Mouse (Mus musculus) embryonic facial prominence, embryonic 10.5 days (tissue): Measurements from ENCODE around the gene Dkkl1. TPM values are rescaled to one million over a fixed set of nuclear protein-coding genes. Genes with fewer than 3 reads are reported as not detected.
A peak's percentile ranks its signal among the peaks of the same experiment; 100 is the strongest.

Experiments
- DNase-seq: peaks from one replicate; pipeline ENCODE4 v3.0.0-alpha.2; 2017; ENCODE audit warnings: low spot score
- H3K27ac ChIP-seq: fragments of 300-500 bp; sonication (generic); replicated peaks from 2 replicates; pipeline ENCODE4 v1.5.1; 2016; ENCODE audit warnings: mild to moderate bottlenecking
- H3K27me3 ChIP-seq: fragments of 300-500 bp; sonication (generic); replicated peaks from 2 replicates; pipeline ENCODE4 v1.6.1; 2016; ENCODE audit warnings: low read depth, mild to moderate bottlenecking; ENCODE audit not compliant: poor library complexity, severe bottlenecking
- H3K36me3 ChIP-seq: fragments of 300-500 bp; sonication (generic); replicated peaks from 2 replicates; pipeline ENCODE4 v1.6.1; 2016; ENCODE audit warnings: mild to moderate bottlenecking, moderate library complexity
- H3K4me1 ChIP-seq: fragments of 300-500 bp; sonication (generic); 2 replicates; pipeline ENCODE4 v1.6.1; 2016
- H3K4me3 ChIP-seq: fragments of 300-500 bp; sonication (generic); 2 replicates; pipeline ENCODE4 v1.5.1; 2016; ENCODE audit warnings: mild to moderate bottlenecking, moderate library complexity
- H3K9me3 ChIP-seq: fragments of 300-500 bp; sonication (generic); 2 replicates; pipeline ENCODE4 v1.6.1; 2016; ENCODE audit warnings: mild to moderate bottlenecking
- WGBS: fragments of 180-500 bp; shearing (Covaris S2); methylation state at CpG from one replicate; pipeline ENCODE4 v1.1.7; 2016; 5-methylcytosine and 5-hydroxymethylcytosine counted together
- polyA plus RNA-seq: library from polyadenylated mRNA; unstranded; fragments of >200 nt; fragmentation: Nextera tagmentation; extraction: Ambion mirVana; gene quantifications from 2 replicates; pipeline ENCODE4 v1.2.1, GENCODE M21; 2016

The Dkkl1 gene
- polyA plus RNA-seq, 1 experiment from 2014 or later: 2.0 TPM

DNA sequence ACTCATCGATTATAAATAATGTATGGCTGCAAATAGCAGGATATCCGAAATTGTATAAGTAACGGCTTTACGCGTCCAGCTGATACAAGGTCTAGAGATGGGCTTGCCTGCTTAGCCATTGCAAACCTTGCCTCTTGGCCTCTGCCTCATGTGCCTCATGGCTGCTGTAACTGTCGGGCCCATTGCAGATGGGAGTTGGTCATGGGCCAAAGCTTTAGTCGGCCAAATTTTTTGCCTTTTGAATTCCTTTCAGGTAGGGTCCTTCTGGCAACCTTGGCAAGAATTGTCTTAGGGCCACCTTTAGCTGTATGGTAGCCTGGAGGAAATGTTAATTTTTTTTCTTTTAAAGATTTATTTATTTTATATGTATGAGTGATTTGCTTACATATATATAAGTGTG lies 12.9 kb upstream of the Dkkl1 start:
- WGBS: 95% methylated on average over 7 of the region's 7 CpGs
- DNase-seq: no peak
- peaks cover 100% of the 10 kb centered on the region for H3K36me3 ChIP-seq

DNA sequence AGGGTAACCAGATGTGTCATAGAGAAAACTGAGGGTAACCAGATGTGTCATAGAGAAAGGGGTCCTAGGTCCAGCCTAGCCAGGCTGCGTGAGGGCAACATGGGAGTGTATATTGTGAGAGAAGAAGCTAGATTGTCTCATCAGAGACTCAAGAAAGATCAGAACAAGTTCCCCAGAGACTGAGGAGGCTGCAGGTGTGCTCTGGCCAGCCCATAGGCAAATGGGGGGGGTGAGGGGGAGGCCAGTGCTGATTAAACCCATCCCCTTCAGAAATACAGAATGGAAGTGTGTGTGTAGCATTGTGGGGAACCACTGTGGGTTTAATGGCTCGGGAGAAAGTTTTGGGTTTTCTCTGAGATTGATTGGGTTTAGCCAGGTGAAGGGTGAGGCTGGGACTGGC lies 9.7 kb upstream of the Dkkl1 start:
- DNase-seq: no peak
- peaks cover 36% of the 10 kb centered on the region for H3K4me1 ChIP-seq
- no peak overlapping the region for H3K4me3 ChIP-seq
- no peaks in the 10 kb centered on the region for H3K27me3 ChIP-seq
- WGBS: 89% methylated on average over 2 of the region's 2 CpGs
- no peaks in the 10 kb centered on the region for H3K9me3 ChIP-seq
- H3K27ac ChIP-seq: no peak overlapping the region
- peaks cover 99% of the 10 kb centered on the region for H3K36me3 ChIP-seq

More for the DNA sequence above, 12.9 kb upstream of the Dkkl1 start:
- no peak overlapping the region for H3K27ac ChIP-seq
- no peak overlapping the region for H3K4me3 ChIP-seq
- H3K9me3 ChIP-seq: no peaks in the 10 kb centered on the region
- no peaks in the 10 kb centered on the region for H3K27me3 ChIP-seq
- 0 out of 2 replicates have a peak, but pooled peaks cover 6% of the 10 kb centered on the region for H3K4me1 ChIP-seq

DNA sequence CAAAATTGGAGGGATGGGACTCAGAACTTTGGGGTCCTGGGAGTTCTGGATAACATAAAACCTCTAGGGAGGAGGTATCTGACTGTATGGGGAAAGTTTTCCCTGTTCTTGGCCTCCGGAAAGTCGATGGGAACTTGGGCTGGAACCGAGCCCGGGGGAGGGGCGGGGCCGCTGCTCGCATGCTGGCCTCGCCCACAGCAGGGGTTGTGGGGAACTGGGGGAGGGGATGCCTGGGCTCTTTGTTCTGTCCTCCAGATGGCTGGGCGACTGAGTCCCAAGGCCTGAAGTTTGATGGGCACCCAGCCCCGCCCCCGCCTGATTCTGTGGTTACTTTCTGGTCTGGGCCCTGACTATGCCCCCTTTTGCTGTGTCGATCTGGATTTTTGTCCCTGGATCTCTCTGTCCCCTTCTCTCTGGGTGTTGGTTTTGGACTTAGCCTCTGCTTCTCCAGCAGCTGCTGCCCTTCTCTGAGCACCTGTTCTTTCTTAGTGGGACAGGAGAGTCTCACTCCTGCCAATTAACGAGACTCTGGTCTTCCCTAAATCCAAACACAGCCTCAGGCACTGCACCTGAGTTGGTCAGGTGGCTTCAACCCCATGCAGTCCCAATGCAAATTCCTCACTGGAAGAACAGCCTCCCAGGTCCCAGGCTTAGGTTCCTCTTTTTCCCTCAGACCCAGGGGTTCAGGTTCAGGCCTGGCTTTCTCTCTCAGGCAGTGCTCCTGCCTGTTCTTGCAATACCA lies 4.7 kb upstream of the Dkkl1 start:
- peaks cover 59% of the 10 kb centered on the region for H3K4me1 ChIP-seq
- H3K27me3 ChIP-seq: peaks cover 24% of the 10 kb centered on the region
- peak; percentile 96 for DNase-seq
- H3K27ac ChIP-seq: peak overlapping the region; percentile 99
- H3K4me3 ChIP-seq: peak overlapping the region; percentile 84
- WGBS: under 1% methylated on average over 13 of the region's 13 CpGs
- peaks cover 49% of the 10 kb centered on the region for H3K36me3 ChIP-seq
- H3K9me3 ChIP-seq: no peaks in the 10 kb centered on the region

DNA sequence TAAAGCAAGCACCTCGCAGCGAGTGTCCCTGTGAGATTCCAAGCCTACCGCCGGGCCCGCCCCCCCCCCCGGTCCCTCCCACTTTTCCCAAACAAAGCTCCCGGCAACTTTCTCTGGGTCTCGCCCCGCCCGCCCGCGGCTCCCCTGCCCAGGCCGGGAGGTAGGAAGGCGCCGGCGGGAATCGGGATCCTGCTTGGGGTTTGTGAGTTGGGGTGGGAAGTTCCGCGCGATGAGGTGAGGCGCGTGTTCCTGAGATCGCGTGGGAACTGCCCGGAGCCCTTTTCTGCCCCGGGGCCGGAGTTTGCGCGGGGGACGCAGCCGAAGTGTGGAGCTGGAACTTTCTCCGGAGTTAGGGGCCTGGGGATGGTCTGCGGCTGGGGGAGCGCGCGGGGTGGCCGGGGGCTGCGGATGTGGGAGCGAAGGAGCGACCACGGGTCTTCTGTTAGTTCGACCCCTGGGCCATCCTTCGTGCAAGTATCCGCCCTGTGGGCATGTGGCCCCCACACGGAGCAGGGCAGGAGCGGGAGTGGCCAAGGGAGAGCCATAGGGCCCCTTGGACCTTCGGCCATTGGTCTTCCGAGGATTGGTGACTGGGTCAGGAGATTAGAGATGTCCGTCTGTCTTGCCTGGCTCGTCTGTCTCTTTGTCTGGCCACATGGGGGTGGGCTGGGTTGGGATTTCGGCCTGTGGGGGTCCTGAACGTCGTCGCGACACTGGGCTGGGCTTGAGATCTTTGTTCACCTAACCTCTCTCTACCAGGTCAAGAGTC lies 3.9 kb upstream of the Dkkl1 start, which contains the start of gene Tead2:
Gene Tead2 (plus strand): TSS at position 81 of the 769 bp plus-strand sequence.
- Histone ChIP-seq H3K27me3 (peaks cover 32% of the 10 kb centered on the region), H3K27ac (peak within 1 kb of the TSS; percentile 99), H3K4me1 (peaks cover 63% of the 10 kb centered on the region), H3K4me3 (peak within 1 kb of the TSS; percentile 84), H3K36me3 (peaks cover 41% of the 10 kb centered on the region), H3K9me3 (no peaks in the 10 kb centered on the region)
- WGBS: under 1% methylated on average over 55 of the region's 55 CpGs
- DNase-seq: peak; percentile 90

DNA sequence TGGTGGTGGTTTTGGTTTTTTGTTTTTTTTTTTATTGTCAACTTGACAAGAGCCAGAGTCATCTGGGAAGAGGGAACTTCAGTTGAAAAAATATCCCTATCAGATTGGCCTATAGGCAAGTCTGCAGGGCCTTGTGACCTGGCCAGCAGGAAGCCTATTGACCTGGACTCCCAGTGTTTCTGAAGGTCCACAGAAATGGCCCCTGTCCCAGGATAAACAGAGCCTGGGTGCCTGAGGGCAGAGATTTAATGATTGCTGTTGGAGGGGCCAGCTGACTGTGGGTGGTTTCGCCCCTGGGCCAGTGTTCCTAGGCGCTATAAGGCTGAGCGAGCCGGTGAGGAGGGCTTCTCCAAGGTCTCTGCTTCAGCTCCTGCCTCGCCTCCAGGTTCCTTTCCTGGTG lies 1.8 kb upstream of the Dkkl1 start:
- no peak overlapping the region for H3K27ac ChIP-seq
- H3K9me3 ChIP-seq: no peaks in the 10 kb centered on the region
- peaks cover 20% of the 10 kb centered on the region for H3K36me3 ChIP-seq
- DNase-seq: no peak
- H3K4me3 ChIP-seq: peak overlapping the region; percentile 5; the same call in 1 of the 2 replicates
- peaks cover 48% of the 10 kb centered on the region for H3K4me1 ChIP-seq
- 43% methylated on average over 5 of the region's 5 CpGs for WGBS
- H3K27me3 ChIP-seq: peaks cover 53% of the 10 kb centered on the region

DNA sequence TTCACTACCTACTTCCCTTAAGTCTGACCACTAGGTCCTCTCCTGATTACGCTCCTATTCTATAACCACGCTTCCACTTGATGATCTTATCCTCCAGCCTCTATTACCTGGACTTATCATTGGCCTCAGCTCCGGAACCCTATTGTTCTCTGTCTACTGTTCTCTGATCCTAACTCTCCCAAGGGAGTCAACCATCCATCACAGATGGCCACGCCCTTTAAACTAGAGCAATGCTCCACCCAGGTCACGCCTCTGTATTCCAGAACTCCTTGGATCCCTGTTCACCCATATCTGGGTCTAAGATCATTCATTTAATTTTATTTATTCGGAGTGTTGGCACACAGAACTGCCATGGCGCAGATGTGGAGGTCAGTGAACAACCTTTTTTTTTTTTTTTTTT lies 409 bp upstream of the Dkkl1 start:
- Histone ChIP-seq H3K36me3 (peaks cover 6% of the 10 kb centered on the region), H3K9me3 (no peaks in the 10 kb centered on the region), H3K27ac (no peak overlapping the region), H3K27me3 (peaks cover 54% of the 10 kb centered on the region), H3K4me3 (no peak overlapping the region), H3K4me1 (peaks cover 34% of the 10 kb centered on the region)
- no peak for DNase-seq
- 70% methylated on average over 7 of the region's 7 CpGs for WGBS

DNA sequence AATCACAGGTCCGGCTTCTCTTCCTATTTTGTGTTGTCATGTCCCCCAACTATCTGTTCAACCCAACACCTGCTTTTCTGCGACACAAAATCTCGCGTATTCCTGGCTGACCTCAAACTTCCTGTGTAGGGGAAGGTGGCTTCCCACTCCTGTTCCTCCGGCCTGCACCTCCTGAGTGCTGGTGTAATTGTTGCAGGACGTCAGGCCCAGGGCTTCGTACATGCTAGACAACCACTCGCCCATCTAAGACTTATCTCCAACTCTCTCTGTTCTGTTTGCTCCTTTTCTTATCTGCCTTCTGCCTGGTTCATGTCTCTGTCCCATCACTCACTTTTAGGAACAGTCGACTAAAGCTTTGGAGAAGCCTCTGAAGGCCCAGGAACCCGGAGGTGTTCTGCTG lies 877 bp downstream of the Dkkl1 start:
- WGBS: 74% methylated on average over 10 of the region's 10 CpGs
- H3K27ac ChIP-seq: no peak overlapping the region

DNA sequence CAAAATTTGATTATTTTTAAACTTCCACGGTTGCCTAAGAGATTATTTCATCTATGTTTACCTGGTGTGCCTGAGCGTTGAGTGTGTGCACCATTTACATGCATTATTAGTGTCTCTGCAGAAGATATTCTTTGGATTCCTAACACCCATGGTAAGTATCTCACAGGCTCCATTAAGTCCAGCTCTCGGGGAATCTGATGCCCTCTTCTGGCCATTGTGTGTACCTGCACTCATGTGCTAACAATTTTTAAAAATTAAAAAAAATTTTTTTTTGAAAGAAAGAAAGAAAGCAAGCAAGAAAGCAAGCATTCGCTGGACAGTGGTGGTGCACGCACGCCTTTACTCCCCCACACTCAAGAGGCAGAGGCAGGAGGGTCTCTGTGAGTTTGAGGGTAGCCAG lies 3.7 kb downstream of the Dkkl1 start:
- 80% methylated on average over 6 of the region's 6 CpGs for WGBS
- no peak overlapping the region for H3K27ac ChIP-seq
- no peaks in the 10 kb centered on the region for H3K9me3 ChIP-seq
- no peak overlapping the region for H3K4me3 ChIP-seq
- peaks cover 16% of the 10 kb centered on the region for H3K4me1 ChIP-seq
- peaks cover 52% of the 10 kb centered on the region for H3K27me3 ChIP-seq
- no peak for DNase-seq
- H3K36me3 ChIP-seq: no peaks in the 10 kb centered on the region

More for the DNA sequence above, 877 bp downstream of the Dkkl1 start:
- H3K4me1 ChIP-seq: peaks cover 24% of the 10 kb centered on the region
- no peak for DNase-seq
- no peaks in the 10 kb centered on the region for H3K9me3 ChIP-seq
- no peak overlapping the region for H3K4me3 ChIP-seq
- peaks cover 54% of the 10 kb centered on the region for H3K27me3 ChIP-seq
- H3K36me3 ChIP-seq: no peaks in the 10 kb centered on the region

DNA sequence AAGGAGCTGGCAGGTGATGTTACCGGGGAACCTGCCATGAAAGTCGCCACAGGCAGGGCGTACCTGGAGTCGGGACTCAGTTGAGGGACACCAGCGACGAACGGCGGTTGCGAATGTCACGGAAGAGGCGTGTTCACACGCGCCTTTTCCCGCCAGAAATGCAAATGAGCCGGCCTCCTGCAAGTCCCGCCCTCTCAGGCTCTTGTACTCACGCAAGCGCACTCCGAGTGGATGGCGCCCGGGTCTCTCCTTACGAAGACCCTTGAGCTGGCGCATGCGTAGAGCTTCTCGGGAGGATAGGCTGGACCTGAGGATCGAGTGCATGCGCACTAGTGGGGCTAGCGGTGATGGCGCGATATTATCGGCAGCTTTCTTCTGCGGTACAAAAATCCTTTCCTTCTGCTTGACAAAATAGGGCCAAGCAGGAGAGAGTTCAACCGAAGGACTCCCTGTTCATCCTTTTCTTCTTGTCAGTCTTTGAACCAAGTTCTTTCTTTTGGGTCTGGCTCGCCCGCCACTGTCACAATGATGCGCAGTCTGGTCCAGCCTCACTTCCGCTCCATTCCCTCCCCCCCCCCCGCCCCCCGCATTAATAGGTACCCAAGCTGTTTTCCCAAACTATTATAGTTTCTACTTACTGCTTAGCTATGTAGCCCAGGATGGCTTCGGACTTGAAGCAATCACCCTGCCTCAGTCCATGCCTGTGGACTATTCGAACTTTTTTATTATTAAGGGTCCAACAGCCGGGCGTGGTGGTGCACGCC lies 7.4 kb downstream of the Dkkl1 start, which contains the start of gene Ccdc155:
Gene Ccdc155 (minus strand): TSS at position 513 of the 764 bp plus-strand sequence.
- Histone ChIP-seq H3K27ac (peak within 1 kb of the TSS; percentile 87), H3K27me3 (peaks cover 41% of the 10 kb centered on the region), H3K9me3 (no peaks in the 10 kb centered on the region), H3K36me3 (no peaks in the 10 kb centered on the region), H3K4me3 (peak within 1 kb of the TSS; percentile 61), H3K4me1 (peaks cover 8% of the 10 kb centered on the region)
- WGBS: 9% methylated on average over 44 of the region's 44 CpGs
- DNase-seq: peak; percentile 99

DNA sequence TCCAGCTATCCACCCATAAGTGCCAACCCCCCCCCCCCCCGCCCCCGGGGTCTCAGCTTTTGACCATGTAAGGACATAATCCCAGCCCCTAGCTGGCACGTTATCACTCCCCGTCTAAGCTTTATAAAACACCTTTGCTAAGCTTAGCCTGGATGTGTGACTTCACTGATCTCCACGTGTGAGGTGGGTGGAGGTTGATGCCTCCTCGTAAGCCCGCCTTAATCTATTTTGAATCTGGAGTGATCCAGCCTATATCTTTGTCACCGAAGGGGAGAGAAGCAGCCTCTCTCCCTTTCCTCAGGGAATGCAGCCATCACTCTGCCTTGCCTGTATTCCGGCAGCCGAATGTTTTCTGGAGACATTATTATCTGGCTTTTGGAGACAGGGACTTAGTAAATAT lies 9.3 kb downstream of the Dkkl1 start:
- Histone ChIP-seq H3K36me3 (no peaks in the 10 kb centered on the region), H3K27me3 (peaks cover 36% of the 10 kb centered on the region), H3K4me3 (no peak overlapping the region), H3K27ac (no peak overlapping the region), H3K9me3 (no peaks in the 10 kb centered on the region), H3K4me1 (peaks cover 15% of the 10 kb centered on the region)
- DNase-seq: no peak
- 59% methylated on average over 10 of the region's 10 CpGs for WGBS

DNA sequence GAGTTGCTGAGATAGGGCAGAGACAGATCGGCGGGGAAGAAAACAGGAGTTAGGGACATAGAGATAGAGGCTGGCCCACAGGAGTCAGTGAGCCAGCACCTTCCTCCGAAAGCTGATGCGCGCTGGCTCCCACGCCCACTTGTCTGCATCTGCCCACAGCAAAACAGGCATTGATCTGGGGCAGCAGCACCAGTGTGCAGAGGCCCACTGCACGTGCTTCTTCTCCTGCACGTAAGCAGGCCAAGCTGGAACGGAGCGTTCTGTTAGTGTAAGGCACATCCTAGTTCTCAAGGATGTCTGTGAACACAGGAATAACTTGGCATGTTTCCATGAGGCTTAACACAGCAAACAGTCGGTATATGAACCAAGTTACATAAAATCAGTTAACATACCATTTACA lies 13.0 kb downstream of the Dkkl1 start:
- Histone ChIP-seq H3K27ac (no peak overlapping the region), H3K4me3 (no peak overlapping the region), H3K4me1 (peaks cover 27% of the 10 kb centered on the region), H3K27me3 (peaks cover 57% of the 10 kb centered on the region), H3K36me3 (no peaks in the 10 kb centered on the region), H3K9me3 (no peaks in the 10 kb centered on the region)
- DNase-seq: no peak
- 81% methylated on average over 11 of the region's 11 CpGs for WGBS

DNA sequence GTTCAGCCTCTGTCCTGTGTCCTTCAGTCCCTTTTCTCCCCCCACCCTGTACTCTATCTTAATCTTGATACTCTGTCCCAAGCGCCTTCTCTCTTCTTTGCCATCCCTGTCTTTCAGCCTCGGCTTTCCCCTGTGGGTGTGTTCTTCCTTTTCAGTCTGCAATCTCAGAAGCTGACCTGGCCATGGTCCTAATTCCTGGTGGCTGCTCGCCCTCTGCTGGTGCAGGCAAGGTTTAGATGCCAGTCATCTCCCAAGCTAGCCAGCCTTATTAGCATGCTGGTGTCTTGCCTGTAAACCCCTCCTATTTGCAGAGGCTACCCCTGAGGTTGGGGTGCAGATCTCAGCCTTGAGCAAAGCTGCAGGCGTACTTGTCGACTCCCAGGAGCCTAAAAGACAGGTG lies 13.5 kb downstream of the Dkkl1 start:
- Histone ChIP-seq H3K9me3 (no peaks in the 10 kb centered on the region), H3K4me3 (no peak overlapping the region), H3K4me1 (peaks cover 27% of the 10 kb centered on the region), H3K27me3 (peaks cover 59% of the 10 kb centered on the region), H3K36me3 (no peaks in the 10 kb centered on the region), H3K27ac (peak overlapping the region; percentile 7; the same call in 1 of the 2 replicates)
- 12% methylated on average over 5 of the region's 5 CpGs for WGBS
- DNase-seq: peak; percentile 79
